In the genomic region with DNA sequence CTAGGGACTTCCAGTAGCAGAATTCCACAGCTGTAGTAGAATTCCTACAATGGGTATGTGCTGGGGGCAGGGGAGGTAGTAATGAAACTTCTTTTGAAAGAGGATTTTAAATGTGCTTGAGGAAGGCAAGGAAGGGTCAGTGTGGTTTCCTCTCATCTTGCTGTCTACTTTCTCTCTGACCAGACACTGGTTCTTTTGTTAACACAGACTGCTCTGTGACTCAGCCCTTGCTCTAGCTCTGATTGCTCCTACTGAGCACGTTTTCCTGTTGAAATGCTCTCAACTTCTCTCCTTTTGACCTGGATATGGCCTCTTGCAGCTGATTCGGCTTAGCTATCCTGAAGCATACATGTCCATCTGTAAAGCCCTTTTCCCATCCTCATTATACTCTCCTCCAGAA, we compare ENCODE assay signal across 11 mouse cellular contexts.
"Had no signal": no experiment of that assay in that cellular context is flagged by ENCODE, and none has a peak within 500 bp of the region (broad histone marks: within the 10 kb centered on the region; RNA-seq: fewer than 3 reads in every experiment).

No protein-coding gene starts in this region.

- DNase-seq: kidney, postnatal 10 days; kidney, postnatal 4 days; liver; lung, adult 18-20 months; right cerebral cortex, postnatal 4 days; spleen, adult 18-20 months had no signal

- H3K36me3 ChIP-seq: limb, embryonic 12.5 days; midbrain, embryonic 13.5 days; neural tube, embryonic 12.5 days had no signal

- H3K9me3 ChIP-seq: limb, embryonic 12.5 days; midbrain, embryonic 13.5 days; neural tube, embryonic 12.5 days had no signal

- H3K4me2 ChIP-seq: limb, embryonic 12.5 days; midbrain, embryonic 13.5 days; neural tube, embryonic 12.5 days had no signal

- ATAC-seq: midbrain, embryonic 13.5 days had no signal

- H3K4me3 ChIP-seq: layer of hippocampus, adult 2 months; limb, embryonic 12.5 days; midbrain, embryonic 13.5 days; neural tube, embryonic 12.5 days had no signal

- H3K9ac ChIP-seq: limb, embryonic 12.5 days; liver, embryonic 14.5 days; midbrain, embryonic 13.5 days; neural tube, embryonic 12.5 days had no signal

- H3K27ac ChIP-seq: layer of hippocampus, adult 2 months; limb, embryonic 12.5 days; liver, embryonic 14.5 days; midbrain, embryonic 13.5 days; neural tube, embryonic 12.5 days had no signal

- H3K4me1 ChIP-seq: limb, embryonic 12.5 days; midbrain, embryonic 13.5 days; neural tube, embryonic 12.5 days had no signal

- H3K27me3 ChIP-seq: neural tube, embryonic 12.5 days had no signal
